Mouse (Mus musculus) adrenal gland, adult 18-20 months (tissue): Measurements from ENCODE around the gene Sltm. TPM values are rescaled to one million over a fixed set of nuclear protein-coding genes. Genes with fewer than 3 reads are reported as not detected.

ENCODE experiments used
- total RNA-seq, 2 experiments: library from RNA; stranded (reverse); gene quantifications; 1 replicate in 1 of 2; 2 replicates in 1 of 2; pipeline ENCODE4 v1.2.3; 2021

The Sltm gene
- total RNA-seq, 2 experiments from 2014 or later, result 35.9 to 41.9 TPM

Other genes with a start within 250 kb of the Sltm start
- 1 to 10 TPM; 1.1 to 2.0 TPM for gene Ccnb2, start 121.2 kb upstream of the Sltm start, total RNA-seq
- gene Rnf111, start 39.0 kb upstream of the Sltm start, total RNA-seq, result 10 to 100 TPM; 34.6 to 38.2 TPM
- 1 to 10 TPM in 1 of 2 experiments, under 1 TPM in 1; 0.43 to 2.7 TPM for gene Gm10642, start 113.5 kb downstream of the Sltm start, total RNA-seq
- 10 to 100 TPM; 15.1 to 24.2 TPM for gene Mindy2, start 114.4 kb downstream of the Sltm start, total RNA-seq
- gene Adam10, start 136.2 kb downstream of the Sltm start, total RNA-seq, result 10 to 100 TPM; 37.4 to 42.9 TPM